Mouse (Mus musculus) embryo, embryonic 10.5 days (tissue): ENCODE measurements around the gene Rara.
A peak's percentile ranks its signal among the peaks of the same experiment; 100 is the strongest.

Experiments used
- DNase-seq: peaks from one replicate; pipeline ENCODE4 v3.0.0-alpha.2; 2015; ENCODE audit warnings: low spot score

The Rara gene

GRCm38 (mm10) chr11:98998776-98999175 is 71.2 kb downstream of the Rara start:
- no peak for DNase-seq

GRCm38 (mm10) chr11:98999243-98999642 is 71.6 kb downstream of the Rara start:
- no peak for DNase-seq

GRCm38 (mm10) chr11:99006788-99007187 is 79.2 kb downstream of the Rara start:
- DNase-seq, result no peak

GRCm38 (mm10) chr11:99010124-99010523 is 82.5 kb downstream of the Rara start:
- no peak for DNase-seq

GRCm38 (mm10) chr11:99010706-99011105 is 83.1 kb downstream of the Rara start:
- no peak for DNase-seq

- DNase-seq, result no peak
Observed at GRCm38 (mm10) chr11:99013856-99014255, 86.2 kb downstream of the Rara start.

- no peak for DNase-seq
Observed at GRCm38 (mm10) chr11:99019844-99020243, 92.2 kb downstream of the Rara start.

- DNase-seq, result no peak
Observed at GRCm38 (mm10) chr11:99022384-99022933, 94.8 kb downstream of the Rara start.

- peak; percentile 46 for DNase-seq
Observed at GRCm38 (mm10) chr11:99023094-99023493, 95.5 kb downstream of the Rara start.

GRCm38 (mm10) chr11:99023500-99024467 is 96.2 kb downstream of the Rara start, which contains the start of gene Top2a:
Gene Top2a, minus strand, starts transcription at chr11:99024189.
- DNase-seq, result peak; percentile 100
